14 mouse cellular contexts compared by ENCODE assay signal in the genomic region with DNA sequence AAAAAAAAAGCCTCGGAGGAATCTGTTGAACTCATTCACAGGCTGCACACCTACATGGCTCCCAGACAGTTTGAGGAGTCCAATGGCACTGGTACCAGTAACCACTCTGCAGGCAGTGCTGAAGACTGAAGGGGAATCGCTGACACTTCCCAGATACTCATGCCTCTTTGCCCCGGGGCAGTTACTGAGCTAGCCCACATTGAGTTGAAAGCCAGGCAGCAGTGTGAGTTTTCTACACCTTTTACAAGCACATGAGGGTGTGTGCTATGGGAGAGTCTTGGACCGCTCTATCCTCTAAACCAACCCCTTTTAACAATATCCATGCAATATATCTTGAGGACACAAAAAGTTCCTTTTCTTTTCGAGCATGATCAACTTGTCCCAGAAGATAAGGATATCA. TPM values are rescaled to one million over a fixed set of nuclear protein-coding genes. Genes with fewer than 3 reads are reported as not detected.
DNase-seq lines count a peak whose midpoint lies in the region; ATAC-seq and TF ChIP-seq lines count a peak whose summit lies in the region.
"Had no signal": no experiment of that assay in that cellular context is flagged by ENCODE, and none has a peak within 500 bp of the region (broad histone marks: within the 10 kb centered on the region; RNA-seq: fewer than 3 reads in every experiment).

No protein-coding gene starts in this region.

- peak overlapping the region; percentile 93 for H3K4me2 ChIP-seq in forebrain, embryonic 11.5 days (ENCODE audit: low read depth, low read length, severe bottlenecking)
- H3K4me2 ChIP-seq in limb, embryonic 14.5 days (replicated peaks; ENCODE audit: low read depth, low read length, severe bottlenecking): peak overlapping the region; percentile 99
- peak overlapping the region; percentile 79 for H3K4me2 ChIP-seq in neural tube, embryonic 15.5 days
- H3K4me2 ChIP-seq: liver, embryonic 12.5 days had no signal

- no peak overlapping the region for H3K9ac ChIP-seq in forebrain, embryonic 11.5 days (ENCODE audit: low read length)
- no peak overlapping the region for H3K9ac ChIP-seq in limb, embryonic 14.5 days (ENCODE audit: low read depth, low read length, severe bottlenecking)
- H3K9ac ChIP-seq in neural tube, embryonic 15.5 days (replicated peaks): peak overlapping the region; percentile 93
- H3K9ac ChIP-seq: heart, embryonic 13.5 days; liver, embryonic 12.5 days had no signal

- no peaks in the 10 kb centered on the region for H3K27me3 ChIP-seq in forebrain, embryonic 11.5 days (ENCODE audit: control insufficient read depth, insufficient read depth, low read length)
- H3K27me3 ChIP-seq in limb, embryonic 14.5 days (ENCODE audit: control insufficient read depth, insufficient read depth, low read length): peaks cover 36% of the 10 kb centered on the region; the same call in 1 of the 2 replicates
- H3K27me3 ChIP-seq in neural tube, embryonic 15.5 days (replicated peaks): no peaks in the 10 kb centered on the region

- peak; percentile 1 for DNase-seq in left cerebral cortex, postnatal 4 days
- no peak for DNase-seq in left cerebral cortex, postnatal 14 days (ENCODE audit: low spot score in 2 of 2)
- peak; percentile 46 for DNase-seq in forebrain, embryonic 11.5 days (ENCODE audit: low spot score)
- no peak for DNase-seq in limb, embryonic 14.5 days (ENCODE audit: low spot score)
- DNase-seq in B cell, adult 2 months: no peak
- no peak for DNase-seq in gastrocnemius, adult 18-20 months (ENCODE audit: low spot score)
- no peak for DNase-seq in gastrocnemius, postnatal 4 days (ENCODE audit: low spot score in 2 of 2)
- DNase-seq: cerebellum, adult 11 months; kidney, postnatal 10 days; thymus, adult 2 months had no signal

- no peaks in the 10 kb centered on the region; the same call in 1 of the 2 replicates for H3K4me1 ChIP-seq in forebrain, embryonic 11.5 days (replicated peaks; ENCODE audit: control insufficient read depth, insufficient read depth, low read length)
- H3K4me1 ChIP-seq in limb, embryonic 14.5 days (ENCODE audit: control insufficient read depth, insufficient read depth, low read length): no peaks in the 10 kb centered on the region
- H3K4me1 ChIP-seq in neural tube, embryonic 15.5 days: peaks cover 17% of the 10 kb centered on the region
- H3K4me1 ChIP-seq: liver, embryonic 12.5 days had no signal

- WGBS in forebrain, embryonic 11.5 days: 27% methylated on average over 5 of the region's 5 CpGs
- WGBS in limb, embryonic 14.5 days: 31% methylated on average over 5 of the region's 5 CpGs
- 23% methylated on average over 5 of the region's 5 CpGs for WGBS in neural tube, embryonic 15.5 days

- intact Hi-C loops in left cerebral cortex, postnatal 4 days (cut with DNase I): no loop called here
- intact Hi-C loops in left cerebral cortex, postnatal 14 days (cut with DNase I): no loop called here

- no peaks in the 10 kb centered on the region for H3K36me3 ChIP-seq in forebrain, embryonic 11.5 days (ENCODE audit: control insufficient read depth, insufficient read depth, low read length)
- H3K36me3 ChIP-seq in limb, embryonic 14.5 days (ENCODE audit: control insufficient read depth, insufficient read depth, low read length): no peaks in the 10 kb centered on the region
- H3K36me3 ChIP-seq in neural tube, embryonic 15.5 days: no peaks in the 10 kb centered on the region
- H3K36me3 ChIP-seq: heart, embryonic 13.5 days; liver, embryonic 12.5 days had no signal

- no peak for TF ChIP-seq POLR2A in limb, embryonic 14.5 days (IDR thresholded peaks at IDR 0.05; ENCODE audit: borderline replicate concordance, extremely low read depth, insufficient read depth, insufficient read length)

- H3K4me3 ChIP-seq in forebrain, embryonic 11.5 days (ENCODE audit: low read depth, low read length): no peak overlapping the region
- H3K4me3 ChIP-seq in limb, embryonic 14.5 days (replicated peaks; ENCODE audit: low read length): peak overlapping the region; percentile 58; the same call in 1 of the 2 replicates
- H3K4me3 ChIP-seq in neural tube, embryonic 15.5 days (replicated peaks): peak overlapping the region; percentile 87
- H3K4me3 ChIP-seq: liver, embryonic 12.5 days had no signal

- H3K27ac ChIP-seq in forebrain, embryonic 11.5 days (ENCODE audit: low read depth, low read length): no peak overlapping the region
- H3K27ac ChIP-seq in limb, embryonic 14.5 days (replicated peaks; ENCODE audit: low read depth, low read length): no peak overlapping the region
- H3K27ac ChIP-seq in neural tube, embryonic 15.5 days (replicated peaks): peak overlapping the region; percentile 97
- H3K27ac ChIP-seq: heart, embryonic 13.5 days; liver, embryonic 12.5 days had no signal

- no peak for ATAC-seq in forebrain, embryonic 11.5 days (replicated peaks; ENCODE audit: low FRiP score)
- ATAC-seq in limb, embryonic 14.5 days (ENCODE audit: low FRiP score, low read depth): no peak
- ATAC-seq in neural tube, embryonic 15.5 days (ENCODE audit: low FRiP score): no peak
- ATAC-seq: liver, embryonic 12.5 days had no signal

- no peaks in the 10 kb centered on the region for H3K9me3 ChIP-seq in forebrain, embryonic 11.5 days (ENCODE audit: control insufficient read depth, low read length)
- no peaks in the 10 kb centered on the region for H3K9me3 ChIP-seq in limb, embryonic 14.5 days (ENCODE audit: control insufficient read depth, low read length)
- H3K9me3 ChIP-seq in neural tube, embryonic 15.5 days (replicated peaks): no peaks in the 10 kb centered on the region
- H3K9me3 ChIP-seq: heart, embryonic 13.5 days; liver, embryonic 12.5 days had no signal

RNA-seq across cellular contexts. Expression of a gene that starts 2.8 kb away (rescaled TPM):
- 10 to 100 TPM; 65.6 to 70.2 TPM for total RNA-seq in left cerebral cortex, postnatal 4 days (2021)
- total RNA-seq in left cerebral cortex, postnatal 14 days (2021): 10 to 100 TPM; 50.0 to 56.2 TPM
- 4.7 and 6.8 TPM in 2 replicates for polyA plus RNA-seq in forebrain, embryonic 11.5 days (2014; fragmentation: Nextera tagmentation; extraction: Ambion mirVana)
- 2.8 and 6.2 TPM in 2 replicates for polyA plus RNA-seq in limb, embryonic 14.5 days (2012; rRNA removed)
- 3.0 and 4.6 TPM in 2 replicates for polyA plus RNA-seq in limb, embryonic 14.5 days (2014; fragmentation: Nextera tagmentation; extraction: Ambion mirVana)
- 32.9 and 36.2 TPM in 2 replicates for polyA plus RNA-seq in neural tube, embryonic 15.5 days (2015; fragmentation: Nextera tagmentation; extraction: Ambion mirVana)
- total RNA-seq in gastrocnemius, adult 18-20 months (2021): not detected
- total RNA-seq in gastrocnemius, postnatal 4 days (2021): 1 to 10 TPM in 1 of 2 experiments, under 1 TPM in 1; 0.41 to 1.0 TPM
- total RNA-seq: megakaryocyte progenitor cell, adult 5-6 weeks had no signal

Comparison
In these comparisons a context has a peak if more than half of its experiments do, and no peak if none do; other contexts are left out.
1. DNase-seq: peak in left cerebral cortex, postnatal 4 days (single experiment) and forebrain, embryonic 11.5 days (single experiment); none in left cerebral cortex, postnatal 14 days (0 of 2), limb, embryonic 14.5 days (single experiment), B cell, adult 2 months (0 of 2), gastrocnemius, adult 18-20 months (single experiment) and gastrocnemius, postnatal 4 days (0 of 2).
2. RNA of a gene that starts 2.8 kb away (total RNA-seq): 65.6 to 70.2 TPM in left cerebral cortex, postnatal 4 days and 50.0 to 56.2 TPM in left cerebral cortex, postnatal 14 days; 0.41 to 1.0 TPM in gastrocnemius, postnatal 4 days and not detected in gastrocnemius, adult 18-20 months; every median in the first group is over 10 times any median in the second.
3. Peak in every context shown above with its lines, with median percentiles within 50 percentile points of each other: H3K4me2 ChIP-seq.